Mouse (Mus musculus): ENCODE measurements around the gene 1700028K03Rik. TPM values are rescaled to one million over a fixed set of nuclear protein-coding genes. Genes with fewer than 3 reads are reported as not detected.
A peak's percentile ranks its signal among the peaks of the same experiment; 100 is the strongest.

The 1700028K03Rik gene
- total RNA-seq (2021): under 1 TPM in 1 of 2 experiments, not detected in 1; 0.12 TPM

- intact Hi-C loops (cut with DNase I): no loop called here
- DNase-seq: no peak
Measured at GRCm38 (mm10) chr5:107534581-107534980, at the start of gene 1700028K03Rik. 1700028K03Rik (plus strand) TSS chr5:107534709.

- DNase-seq: no peak
- intact Hi-C loops (cut with DNase I): no loop called here
Measured at GRCm38 (mm10) chr5:107488996-107489395, 45.5 kb upstream of the 1700028K03Rik start.

GRCm38 (mm10) chr5:107491036-107491435 is 43.5 kb upstream of the 1700028K03Rik start:
- DNase-seq: no peak
- intact Hi-C loops (cut with DNase I): no loop called here

- no peak for DNase-seq
Measured at GRCm38 (mm10) chr5:107492471-107492870, 42.0 kb upstream of the 1700028K03Rik start.

GRCm38 (mm10) chr5:107494759-107495158 is 39.8 kb upstream of the 1700028K03Rik start:
- intact Hi-C loops (cut with DNase I): no loop called here
- DNase-seq: no peak

More at GRCm38 (mm10) chr5:107492471-107492870, 42.0 kb upstream of the 1700028K03Rik start:
- intact Hi-C loops (cut with DNase I): no loop called here

GRCm38 (mm10) chr5:107496047-107496446 is 38.5 kb upstream of the 1700028K03Rik start:
- intact Hi-C loops (cut with DNase I): no loop called here
- no peak for DNase-seq

GRCm38 (mm10) chr5:107497519-107498501 is 36.7 kb upstream of the 1700028K03Rik start:
- intact Hi-C loops (cut with DNase I): no loop called here
- DNase-seq: no peak

GRCm38 (mm10) chr5:107498806-107499310 is 35.7 kb upstream of the 1700028K03Rik start:
- intact Hi-C loops (cut with DNase I): no loop called here
- no peak for DNase-seq

GRCm38 (mm10) chr5:107499891-107500535 is 34.5 kb upstream of the 1700028K03Rik start:
- intact Hi-C loops (cut with DNase I): loop anchor here (10.0 kb wide), 1 partner anchor 655 kb away; no protein-coding TSS in a partner anchor
- DNase-seq: no peak

GRCm38 (mm10) chr5:107500741-107501140 is 33.8 kb upstream of the 1700028K03Rik start:
- intact Hi-C loops (cut with DNase I): loop anchor here (10.0 kb wide), 1 partner anchor 656 kb away; no protein-coding TSS in a partner anchor
- no peak for DNase-seq

- no peak for DNase-seq
- intact Hi-C loops (cut with DNase I): loop anchor here (10.0 kb wide), 1 partner anchor 663 kb away; no protein-coding TSS in a partner anchor
Measured at GRCm38 (mm10) chr5:107507321-107507720, 27.2 kb upstream of the 1700028K03Rik start, which contains the start of gene Gm42669. Gm42669 (plus strand) TSS chr5:107507621.

- no peak for DNase-seq
Measured at GRCm38 (mm10) chr5:107510503-107510902, 24.0 kb upstream of the 1700028K03Rik start.

GRCm38 (mm10) chr5:107511326-107511725 is 23.2 kb upstream of the 1700028K03Rik start:
- no peak for DNase-seq
- intact Hi-C loops (cut with DNase I): loop anchor here (5.0 kb wide), 1 partner anchor 649 kb away; no protein-coding TSS in a partner anchor

More at GRCm38 (mm10) chr5:107510503-107510902, 24.0 kb upstream of the 1700028K03Rik start:
- intact Hi-C loops (cut with DNase I): loop anchor here (5.0 kb wide), 1 partner anchor 648 kb away; no protein-coding TSS in a partner anchor

- peak; percentile 37 to 60 for DNase-seq
- intact Hi-C loops (cut with DNase I): loop anchor here (2.0 to 5.0 kb wide), 2 partner anchors 167 to 651 kb away; no protein-coding TSS in a partner anchor
Measured at GRCm38 (mm10) chr5:107513583-107513982, 20.9 kb upstream of the 1700028K03Rik start.

- DNase-seq: no peak
- intact Hi-C loops (cut with DNase I): no loop called here
Measured at GRCm38 (mm10) chr5:107515453-107515852, 19.1 kb upstream of the 1700028K03Rik start.

GRCm38 (mm10) chr5:107516087-107516486 is 18.4 kb upstream of the 1700028K03Rik start:
- DNase-seq: no peak

GRCm38 (mm10) chr5:107518602-107519001 is 15.9 kb upstream of the 1700028K03Rik start:
- intact Hi-C loops (cut with DNase I): no loop called here
- DNase-seq: no peak

More at GRCm38 (mm10) chr5:107516087-107516486, 18.4 kb upstream of the 1700028K03Rik start:
- intact Hi-C loops (cut with DNase I): no loop called here

- intact Hi-C loops (cut with DNase I): no loop called here
- no peak for DNase-seq
Measured at GRCm38 (mm10) chr5:107521386-107521785, 13.1 kb upstream of the 1700028K03Rik start.

- peak; percentile 52 to 58 for DNase-seq
- intact Hi-C loops (cut with DNase I): no loop called here
Measured at GRCm38 (mm10) chr5:107521897-107522296, 12.6 kb upstream of the 1700028K03Rik start.

GRCm38 (mm10) chr5:107524281-107524680 is 10.2 kb upstream of the 1700028K03Rik start:
- DNase-seq: no peak
- intact Hi-C loops (cut with DNase I): no loop called here

All from heart, postnatal 10 days (tissue).